Mouse (Mus musculus): ENCODE results near the gene Spag7.
A peak's percentile ranks its signal among the peaks of the same experiment; 100 is the strongest.

Gene Spag7

DNA sequence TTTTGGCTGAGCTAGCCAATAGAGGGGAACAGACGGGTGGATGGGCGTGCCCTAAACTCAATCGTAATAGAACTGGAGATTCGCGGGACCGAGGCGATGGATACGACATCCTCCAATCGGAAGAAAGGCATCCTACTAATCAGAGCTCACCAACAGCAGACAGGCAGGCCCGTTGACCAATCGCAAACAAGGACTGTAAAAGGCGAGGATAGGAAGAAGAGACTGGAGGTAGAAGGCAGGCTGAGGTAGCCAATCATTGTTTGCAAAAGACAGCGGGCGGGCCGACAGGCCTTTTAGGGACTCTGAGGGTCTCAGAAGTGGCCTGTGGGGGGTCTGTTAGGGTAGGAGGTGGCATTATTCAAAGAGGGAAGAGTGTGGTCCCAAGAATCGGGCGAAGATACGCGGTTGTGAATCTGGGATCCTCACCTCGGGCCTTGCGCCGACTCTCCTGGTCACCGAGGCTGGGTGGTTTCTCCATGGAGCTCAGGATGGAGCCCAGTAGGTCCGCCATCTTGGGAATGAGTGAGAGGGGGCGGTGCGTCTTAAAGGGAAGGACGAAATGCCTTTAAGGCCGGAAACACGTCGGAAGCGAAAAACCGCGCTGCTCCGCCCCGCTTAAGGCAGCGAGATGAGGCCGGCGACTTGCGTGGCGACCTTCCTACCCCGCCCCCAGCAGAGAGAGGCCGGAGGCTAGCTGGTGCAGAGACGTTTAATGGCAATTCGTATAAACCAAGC, at the start of gene Spag7:
Gene Spag7 (minus strand): TSS at position 646 of the 735 bp plus-strand sequence.
- peak; percentile 88 to 95 for DNase-seq (ENCODE audit: low spot score in 2 of 2)

DNA sequence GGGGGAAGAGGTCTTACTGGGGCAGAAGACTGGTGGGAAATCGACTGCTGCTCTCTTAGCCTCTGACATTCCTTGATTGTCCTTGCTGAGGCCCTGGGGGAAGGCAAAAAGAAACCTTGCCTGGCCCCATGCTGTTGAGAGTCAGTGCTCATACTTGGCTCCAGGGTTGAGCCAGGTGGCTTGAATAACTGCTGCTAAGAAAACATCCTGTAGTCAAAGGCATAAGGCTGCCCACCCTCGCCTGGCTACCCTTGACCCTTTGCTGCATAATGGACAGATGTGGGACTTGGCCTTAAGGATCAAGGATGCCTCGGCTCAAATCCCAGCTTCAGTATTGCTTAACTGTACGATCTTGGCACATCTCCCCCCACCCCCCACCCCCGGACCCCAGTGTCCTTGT, 49.3 kb upstream of the Spag7 start:
- DNase-seq (ENCODE audit: low spot score in 2 of 2) = no peak

- no peak for DNase-seq (ENCODE audit: low spot score in 2 of 2)
Measured at GRCm38 (mm10) chr11:70715832-70716231, 46.6 kb upstream of the Spag7 start.

DNA sequence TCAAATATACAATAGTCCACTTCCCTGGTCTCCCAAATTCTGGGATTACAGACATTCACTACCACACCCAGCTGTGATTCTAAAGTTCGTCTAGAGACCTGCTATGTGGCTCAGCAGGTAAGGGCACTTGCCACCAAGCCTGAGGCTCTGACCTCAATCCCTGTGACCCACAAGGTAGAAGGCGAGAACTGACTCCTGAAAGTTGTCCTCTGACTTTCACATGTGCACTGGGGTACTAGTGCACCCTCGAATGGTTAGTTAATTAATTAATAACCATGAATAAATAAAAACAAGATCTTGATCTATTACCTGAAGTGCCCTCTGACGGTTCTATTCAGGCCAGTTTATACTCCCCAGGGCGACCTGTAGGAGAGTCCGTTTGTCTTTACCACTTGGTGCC, 44.0 kb upstream of the Spag7 start:
- no peak for DNase-seq (ENCODE audit: low spot score in 2 of 2)

- no peak for DNase-seq (ENCODE audit: low spot score in 2 of 2)
Measured at GRCm38 (mm10) chr11:70711026-70711425, 41.8 kb upstream of the Spag7 start.

DNA sequence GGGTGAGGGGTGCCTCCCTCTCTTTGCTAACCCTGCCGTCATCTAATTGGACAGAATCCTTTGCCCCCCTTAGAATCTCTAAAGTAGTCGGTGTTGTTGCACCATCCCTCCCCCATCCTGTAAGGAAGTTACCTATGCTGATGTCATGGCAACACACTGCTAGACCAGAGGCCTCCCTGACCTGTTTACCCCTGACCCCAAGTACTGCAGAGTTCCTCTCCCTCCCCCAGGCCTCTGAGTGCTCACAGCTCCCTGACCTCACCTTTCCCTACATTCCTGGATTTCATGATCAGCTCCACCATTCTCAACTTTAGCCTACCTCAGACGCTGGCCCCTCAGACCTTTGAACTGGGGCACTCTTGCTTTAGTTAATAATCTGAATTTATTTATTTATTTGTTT, 36.9 kb upstream of the Spag7 start:
- no peak for DNase-seq (ENCODE audit: low spot score in 2 of 2)

DNA sequence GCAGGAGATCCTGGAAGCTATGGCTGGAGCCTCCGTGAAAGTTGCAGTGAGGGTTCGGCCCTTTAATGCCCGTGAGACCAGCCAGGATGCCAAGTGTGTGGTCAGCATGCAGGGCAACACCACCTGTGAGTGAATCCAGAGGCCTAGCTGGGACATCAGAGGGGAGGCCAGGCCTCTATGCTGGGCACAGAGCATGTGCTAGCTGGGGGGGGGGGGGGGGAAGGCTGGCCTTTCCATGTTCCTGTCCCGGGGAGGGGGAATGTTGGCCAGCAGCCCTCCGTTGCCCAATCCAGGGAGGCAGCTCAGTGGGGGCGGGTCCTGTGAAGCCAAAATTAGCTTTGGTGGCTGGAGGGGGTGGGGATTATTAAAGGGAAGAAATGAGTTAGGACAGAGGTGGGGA, 33.6 kb upstream of the Spag7 start:
- DNase-seq (ENCODE audit: low spot score in 2 of 2) = no peak

GRCm38 (mm10) chr11:70701984-70702733, 32.9 kb upstream of the Spag7 start:
- DNase-seq (ENCODE audit: low spot score in 2 of 2) = no peak

DNA sequence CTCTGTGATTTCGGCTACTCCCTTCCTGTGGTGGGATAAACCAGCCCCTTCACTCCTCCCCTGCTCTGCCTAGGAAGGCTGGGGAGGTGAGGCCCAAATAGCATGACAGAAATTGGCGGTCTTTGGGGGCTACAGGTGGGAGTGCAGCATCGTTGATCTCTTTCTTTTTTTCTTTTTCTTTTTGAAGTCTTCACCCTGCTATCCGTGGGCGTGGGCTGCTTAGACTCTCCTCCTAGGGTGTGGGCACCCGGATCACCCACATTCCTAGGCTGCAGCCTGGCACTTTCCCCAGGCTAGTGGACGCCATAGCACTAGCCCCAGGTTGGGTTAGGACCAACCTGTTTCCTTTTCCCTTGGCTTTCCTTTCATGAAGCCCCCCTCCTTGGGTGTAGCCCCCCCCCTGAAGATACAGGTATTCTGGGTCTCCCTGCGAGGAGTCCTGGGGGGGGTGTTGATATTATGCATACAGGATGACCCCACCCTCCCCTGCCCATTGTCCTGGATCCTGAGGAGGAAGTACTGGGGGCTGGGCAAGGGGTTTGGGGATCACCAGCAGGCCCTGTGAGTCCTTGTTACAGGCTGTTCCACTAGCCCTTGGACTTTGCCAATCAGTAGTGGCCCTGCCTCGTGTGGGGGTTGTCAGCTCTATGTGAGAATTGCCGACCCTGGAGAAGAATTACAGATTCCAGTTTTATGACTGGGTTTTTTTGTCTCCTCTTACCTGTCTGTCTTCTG, 32.2 kb upstream of the Spag7 start:
- DNase-seq (ENCODE audit: low spot score in 2 of 2) = no peak

DNA sequence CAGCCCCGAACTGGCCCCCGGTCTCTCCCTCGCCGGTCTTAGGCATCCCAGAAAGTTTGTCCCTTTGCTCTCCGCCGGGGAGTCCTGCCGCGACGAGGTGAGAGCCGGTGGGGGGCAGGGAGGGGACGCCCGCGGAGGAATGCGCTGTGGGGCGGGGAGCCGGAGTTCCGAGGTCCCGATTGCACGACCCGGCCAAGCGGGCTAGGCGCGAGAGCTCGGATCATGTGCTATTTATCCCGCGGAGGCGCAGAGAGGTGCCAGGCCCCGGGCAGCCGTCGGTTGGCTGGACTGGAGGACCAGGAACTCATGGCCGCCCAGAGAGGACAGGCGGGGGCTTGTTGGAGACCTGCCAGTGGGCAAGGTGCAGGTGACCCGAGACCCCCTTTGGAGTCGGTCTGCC, 31.4 kb upstream of the Spag7 start:
- peak; percentile 63 to 69 for DNase-seq (ENCODE audit: low spot score in 2 of 2)

DNA sequence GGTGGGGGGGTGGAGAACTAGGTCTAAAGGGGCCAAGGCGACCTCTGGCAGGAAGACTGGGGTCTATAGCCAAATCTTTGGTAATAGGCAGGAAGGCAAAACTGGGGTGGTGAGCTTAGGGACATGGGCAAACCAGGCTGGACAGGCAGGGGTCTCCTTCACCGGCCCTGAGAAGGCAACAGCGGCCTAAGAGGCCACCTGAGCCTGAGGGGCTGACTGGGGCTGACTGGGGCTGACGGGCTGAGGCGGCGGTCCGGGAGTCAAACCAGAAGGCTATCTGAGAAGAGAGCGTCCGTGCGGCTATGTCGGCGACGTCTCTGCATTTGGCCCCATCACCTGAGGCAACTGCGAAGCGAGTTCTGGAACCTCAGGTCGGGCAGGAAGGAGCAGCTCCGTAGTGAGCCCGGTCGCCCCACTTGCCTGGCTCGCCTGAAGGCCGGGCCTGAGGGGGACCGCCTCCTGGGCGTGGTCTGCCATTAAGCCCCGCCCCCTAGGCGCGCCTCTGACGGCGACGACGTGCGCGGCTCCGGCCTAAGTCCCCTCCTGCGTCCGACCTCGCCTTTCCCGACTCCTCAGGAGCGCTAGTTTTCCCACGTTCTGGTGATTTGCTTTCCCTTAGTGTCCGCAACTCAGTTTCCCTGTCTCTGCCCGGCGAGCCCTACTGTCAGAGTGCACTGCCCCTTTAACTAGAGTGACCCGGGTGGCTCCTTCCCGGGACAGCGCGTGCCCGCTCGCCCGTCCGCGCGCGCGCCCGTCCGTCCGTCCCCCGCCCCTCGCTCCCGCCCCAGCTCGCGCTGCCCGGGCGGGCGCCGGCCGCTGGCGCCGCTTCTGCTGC, 30.7 kb upstream of the Spag7 start, which contains the start of the genes Inca1 and Kif1c:
Gene Inca1 (minus strand): TSS at position 434 of the 835 bp plus-strand sequence.
Gene Kif1c (plus strand): TSS at position 827 of the 835 bp plus-strand sequence.
- peak; percentile 96 to 97 for DNase-seq (ENCODE audit: low spot score in 2 of 2)

GRCm38 (mm10) chr11:70699051-70699450, 29.8 kb upstream of the Spag7 start:
- no peak for DNase-seq (ENCODE audit: low spot score in 2 of 2)

DNA sequence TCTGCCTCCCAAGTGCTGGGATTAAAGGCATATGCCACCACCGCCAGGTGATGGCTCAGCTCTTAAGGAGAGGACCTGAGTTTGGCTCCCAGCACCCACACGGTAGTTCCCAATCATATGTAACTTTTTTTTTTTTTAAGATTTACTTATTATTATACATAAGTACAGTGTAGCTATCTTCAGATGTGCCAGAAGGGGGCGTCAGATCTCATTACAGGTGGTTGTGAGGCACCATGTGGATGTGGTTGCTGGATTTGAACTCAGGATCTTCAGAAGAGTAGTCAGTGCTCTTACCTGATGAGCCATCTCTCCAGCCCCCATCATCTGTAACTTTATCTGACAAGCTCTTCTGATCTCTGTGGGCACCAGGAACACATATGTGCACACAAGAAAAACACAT, 28.2 kb upstream of the Spag7 start:
- DNase-seq (ENCODE audit: low spot score in 2 of 2) = no peak

GRCm38 (mm10) chr11:70693504-70693903, 24.3 kb upstream of the Spag7 start:
- DNase-seq (ENCODE audit: low spot score in 2 of 2) = no peak

DNA sequence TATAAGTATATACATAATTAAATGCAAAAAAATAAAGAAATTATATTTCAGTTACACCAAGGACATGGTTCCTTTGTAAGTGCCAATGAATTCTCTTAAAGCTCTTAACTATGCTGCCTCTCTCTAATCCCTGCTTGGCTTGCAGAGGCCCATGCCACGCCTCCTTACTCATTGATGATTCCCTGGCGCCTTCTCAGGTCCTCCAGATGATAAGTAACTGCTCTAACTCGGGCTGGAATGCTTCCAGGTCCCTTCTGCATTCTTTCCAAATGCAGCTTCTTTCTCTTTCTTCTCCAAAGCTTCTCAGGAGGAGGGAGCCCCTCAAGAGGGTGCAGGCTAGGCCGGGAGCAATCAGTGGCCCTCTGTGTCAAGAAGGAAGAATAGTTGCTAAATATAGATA, 20.4 kb upstream of the Spag7 start:
- no peak for DNase-seq (ENCODE audit: low spot score in 2 of 2)

- DNase-seq (ENCODE audit: low spot score in 2 of 2) = no peak
Measured at GRCm38 (mm10) chr11:70688372-70688771, 19.2 kb upstream of the Spag7 start.

DNA sequence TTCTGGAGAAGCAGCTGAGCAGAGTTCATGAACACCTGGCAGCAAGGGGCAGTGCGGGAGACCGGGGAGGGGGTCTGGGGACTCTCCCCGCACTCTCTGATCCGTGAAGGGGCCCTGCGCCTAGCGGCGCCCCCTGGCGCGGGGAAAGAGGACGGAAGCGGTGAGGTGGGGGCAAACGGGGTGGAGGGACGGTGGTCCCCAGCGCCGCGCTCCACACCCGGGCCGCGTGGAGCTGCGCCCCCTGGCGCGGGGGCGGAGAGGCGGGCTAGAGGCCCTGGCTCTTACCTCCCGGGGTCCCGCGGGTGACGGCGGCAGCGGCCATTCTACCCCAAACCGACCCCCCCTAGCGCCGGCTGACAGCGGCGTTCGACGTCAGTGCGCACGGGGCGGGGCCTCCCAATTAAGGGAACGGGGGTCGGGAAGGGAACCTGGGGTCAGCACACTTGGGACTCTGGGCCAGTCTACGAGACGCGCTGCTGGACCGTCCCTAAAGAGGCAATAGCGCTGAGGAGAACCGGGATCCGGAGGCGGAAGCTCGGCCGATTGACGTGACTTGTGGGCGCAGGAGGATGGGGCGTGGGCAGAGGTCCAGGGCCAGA, 18.5 kb upstream of the Spag7 start, which contains the start of gene Camta2:
Gene Camta2 (minus strand): TSS at position 505 of the 599 bp plus-strand sequence.
- DNase-seq (ENCODE audit: low spot score in 2 of 2) = peak; percentile 76 to 86

- DNase-seq (ENCODE audit: low spot score in 2 of 2) = peak in 1 of 2 experiments; percentile 32
Measured at GRCm38 (mm10) chr11:70686901-70687566, 17.8 kb upstream of the Spag7 start.

- DNase-seq (ENCODE audit: low spot score in 2 of 2) = no peak
Measured at GRCm38 (mm10) chr11:70683640-70684039, 14.4 kb upstream of the Spag7 start.

DNA sequence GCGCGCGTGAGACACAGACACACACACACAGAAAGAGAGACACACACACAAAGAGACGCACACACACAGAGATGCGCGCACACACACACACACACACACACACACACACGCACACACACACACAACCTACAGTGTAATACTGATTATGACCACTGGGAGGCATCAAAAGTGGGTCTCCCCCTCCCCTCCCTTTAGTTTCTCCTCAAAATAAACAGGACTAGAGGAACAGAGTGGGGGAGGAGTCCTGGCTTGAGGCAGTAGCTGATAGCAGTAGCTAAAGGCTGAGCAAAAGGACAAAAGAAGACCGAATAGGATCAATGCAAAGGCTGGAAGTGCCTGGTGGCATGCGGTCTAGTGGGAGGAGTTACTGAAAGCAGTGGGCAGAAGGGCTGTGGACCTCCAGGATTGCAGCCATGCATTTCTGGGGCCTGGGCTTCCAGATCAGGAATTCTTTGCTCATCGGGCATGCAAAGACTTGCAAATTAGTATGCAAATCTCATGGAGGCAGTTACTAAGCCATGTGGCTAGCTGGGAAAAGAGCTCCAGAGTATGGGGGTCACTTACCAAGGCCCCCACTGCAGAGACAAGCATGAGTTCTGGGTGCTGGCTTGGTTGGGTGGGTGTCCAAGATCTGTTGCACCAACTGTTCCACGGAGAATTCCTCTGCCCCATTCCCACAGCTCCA, 12.8 kb upstream of the Spag7 start:
- DNase-seq (ENCODE audit: low spot score in 2 of 2) = no peak
